Mouse (Mus musculus) heart, embryonic 16.5 days (tissue): ENCODE data around the gene Ficd. TPM values are rescaled to one million over a fixed set of nuclear protein-coding genes. Genes with fewer than 3 reads are reported as not detected.
"Not testable (repeated sequence)": the region's sequence is repeated elsewhere in the genome, so short reads cannot be mapped to it uniquely, and the experiment has no call there.

Experiments
- ATAC-seq: fragments of 200-750 bp; cut with Nextera tagmentation; replicated peaks from 2 replicates; pipeline ENCODE4 v1.8.0; 2017; ENCODE audit warnings: moderate number of reproducible peaks; ENCODE audit not compliant: insufficient read depth, low FRiP score; ENCODE audit errors: extremely low read depth
- H3K27ac ChIP-seq: fragments of 300-500 bp; sonication (generic); 2 replicates; pipeline ENCODE4 v1.5.1; 2014; ENCODE audit warnings: mild to moderate bottlenecking, low read length, control low read depth, moderate library complexity
- H3K27me3 ChIP-seq: fragments of 300-500 bp; sonication (generic); 2 replicates; pipeline ENCODE4 v1.6.1; 2014; ENCODE audit warnings: low read length, mixed read lengths; ENCODE audit not compliant: control insufficient read depth, insufficient read depth
- H3K36me3 ChIP-seq: fragments of 300-500 bp; sonication (generic); 2 replicates; pipeline ENCODE4 v1.6.1; 2014; ENCODE audit not compliant: control insufficient read depth, insufficient read depth
- H3K4me1 ChIP-seq: fragments of 300-500 bp; sonication (generic); 2 replicates; pipeline ENCODE4 v1.6.1; 2014; ENCODE audit warnings: low read length, mixed read lengths; ENCODE audit not compliant: control insufficient read depth, insufficient read depth
- H3K4me2 ChIP-seq: fragments of 300-500 bp; sonication (generic); 2 replicates; pipeline ENCODE4 v1.6.1; 2014; ENCODE audit warnings: low read depth, mild to moderate bottlenecking, control low read depth, low read length
- H3K4me3 ChIP-seq: fragments of 300-500 bp; sonication (generic); 2 replicates; pipeline ENCODE4 v1.5.1; 2014; ENCODE audit warnings: mild to moderate bottlenecking, control low read depth, low read length
- H3K9ac ChIP-seq: fragments of 300-500 bp; sonication (generic); 2 replicates; pipeline ENCODE4 v1.6.1; 2014; ENCODE audit warnings: low read length, control low read depth
- H3K9me3 ChIP-seq: fragments of 300-500 bp; sonication (generic); replicated peaks from 2 replicates; pipeline ENCODE4 v1.6.1; 2016; ENCODE audit warnings: low read length; ENCODE audit not compliant: control insufficient read depth
- WGBS: fragments of 180-500 bp; shearing (Covaris S2); extraction: QIAGEN DNeasy Blood & Tissue Kit; methylation state at CpG from one replicate; pipeline ENCODE4 v1.1.7; 2014; 5-methylcytosine and 5-hydroxymethylcytosine counted together
- polyA plus RNA-seq: library from polyadenylated mRNA; unstranded; fragments of >200 nt; fragmentation: Nextera tagmentation; extraction: Ambion mirVana; gene quantifications from 2 replicates; pipeline ENCODE4 v1.2.1, GENCODE M21; 2015

The Ficd gene
- polyA plus RNA-seq, 1 experiment from 2014 or later = 6.3 TPM

GRCm38 (mm10) chr5:113776896-113777226 lies 41.3 kb downstream of the Ficd start:
- no peak overlapping the region for H3K9ac ChIP-seq
- WGBS = 87% methylated on average over 8 of the region's 8 CpGs
- H3K27ac ChIP-seq = no peak overlapping the region; the same call in 1 of the 2 replicates
- H3K4me1 ChIP-seq = peaks cover 10% of the 10 kb centered on the region
- no peak for ATAC-seq
- H3K9me3 ChIP-seq = no peaks in the 10 kb centered on the region
- H3K4me2 ChIP-seq = no peak overlapping the region
- no peaks in the 10 kb centered on the region for H3K27me3 ChIP-seq
- H3K36me3 ChIP-seq = peaks cover 29% of the 10 kb centered on the region
- no peak overlapping the region for H3K4me3 ChIP-seq

DNA sequence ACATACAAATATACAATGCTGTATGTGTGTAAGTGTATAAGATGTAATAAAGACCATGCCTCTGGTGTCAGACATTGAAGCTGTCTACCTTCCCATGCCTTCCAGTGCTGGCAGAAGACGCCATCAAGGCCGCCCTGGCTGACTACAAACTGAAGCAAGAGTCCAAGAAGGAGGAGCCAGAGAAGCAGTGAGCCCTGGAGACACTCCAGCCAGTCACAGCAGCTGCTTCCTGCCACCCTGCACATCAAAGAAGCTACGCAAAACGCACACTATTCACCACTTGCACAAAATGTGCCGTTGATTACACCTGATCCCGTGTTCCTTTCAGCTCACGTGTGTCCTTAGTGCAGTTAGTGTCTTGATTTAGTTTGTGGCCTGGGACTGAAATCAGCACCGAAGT lies 42.1 kb downstream of the Ficd start:
- H3K36me3 ChIP-seq = peaks cover 29% of the 10 kb centered on the region
- not testable (repeated sequence) for H3K9ac ChIP-seq, H3K4me2 ChIP-seq, H3K4me3 ChIP-seq, ATAC-seq, H3K27me3 ChIP-seq, H3K27ac ChIP-seq, H3K9me3 ChIP-seq, H3K4me1 ChIP-seq
- 84% methylated on average over 8 of the region's 8 CpGs for whole genome bisulfite sequencing

- Histone ChIP-seq H3K27me3 (peaks cover 6% of the 10 kb centered on the region; the same call in 1 of the 2 replicates), H3K4me2 (no peak overlapping the region), H3K27ac (no peak overlapping the region), H3K4me3 (no peak overlapping the region), H3K4me1 (peaks cover 3% of the 10 kb centered on the region; the same call in 1 of the 2 replicates), H3K9ac (no peak overlapping the region), H3K36me3 (peaks cover 25% of the 10 kb centered on the region), H3K9me3 (no peaks in the 10 kb centered on the region)
- 70% methylated on average over 5 of the region's 5 CpGs for WGBS
- ATAC-seq = no peak
Measured at GRCm38 (mm10) chr5:113779569-113779968, 44.0 kb downstream of the Ficd start.

- Histone ChIP-seq H3K36me3 (peaks cover 19% of the 10 kb centered on the region), H3K4me3 (no peak overlapping the region), H3K4me2 (no peak overlapping the region), H3K27ac (no peak overlapping the region), H3K4me1 (peaks cover 3% of the 10 kb centered on the region; the same call in 1 of the 2 replicates), H3K9ac (no peak overlapping the region), H3K9me3 (no peaks in the 10 kb centered on the region), H3K27me3 (peaks cover 6% of the 10 kb centered on the region; the same call in 1 of the 2 replicates)
- 90% methylated on average over 3 of the region's 3 CpGs for WGBS
- no peak for ATAC-seq
Measured at GRCm38 (mm10) chr5:113780082-113780752, 44.6 kb downstream of the Ficd start.

DNA sequence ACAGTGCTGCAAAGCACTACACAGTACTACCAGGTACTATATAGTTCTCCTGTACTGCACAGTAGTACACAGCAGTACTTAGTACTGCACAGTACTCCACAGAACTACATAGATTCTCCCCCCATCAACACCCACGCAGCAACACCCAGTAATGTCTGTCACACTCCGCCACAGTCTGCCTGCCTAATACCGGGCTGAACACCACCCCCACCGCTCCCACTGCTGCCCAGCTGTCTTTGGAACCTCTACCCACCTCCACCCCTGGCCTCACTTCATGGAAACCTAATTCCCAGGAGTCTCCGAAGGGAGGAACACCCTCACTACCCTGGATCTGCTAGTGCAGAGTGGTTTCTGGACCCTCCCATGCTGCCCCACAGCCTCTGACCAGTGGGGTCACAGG lies 45.2 kb downstream of the Ficd start:
- Histone ChIP-seq H3K4me3 (no peak overlapping the region), H3K4me1 (peaks cover 3% of the 10 kb centered on the region; the same call in 1 of the 2 replicates), H3K27me3 (peaks cover 6% of the 10 kb centered on the region; the same call in 1 of the 2 replicates), H3K4me2 (no peak overlapping the region), H3K9ac (no peak overlapping the region), H3K36me3 (peaks cover 16% of the 10 kb centered on the region), H3K9me3 (no peaks in the 10 kb centered on the region), H3K27ac (no peak overlapping the region)
- no peak for ATAC-seq
- WGBS = 84% methylated on average over 5 of the region's 5 CpGs

- 74% methylated on average over 7 of the region's 7 CpGs for WGBS
- peaks cover 6% of the 10 kb centered on the region; the same call in 1 of the 2 replicates for H3K27me3 ChIP-seq
- no peak overlapping the region for H3K4me2 ChIP-seq
- H3K4me1 ChIP-seq = peaks cover 3% of the 10 kb centered on the region; the same call in 1 of the 2 replicates
- H3K36me3 ChIP-seq = peaks cover 12% of the 10 kb centered on the region
- no peak overlapping the region for H3K27ac ChIP-seq
- H3K9ac ChIP-seq = no peak overlapping the region
- ATAC-seq = no peak
- H3K4me3 ChIP-seq = no peak overlapping the region
- no peaks in the 10 kb centered on the region for H3K9me3 ChIP-seq
Measured at GRCm38 (mm10) chr5:113781254-113781653, 45.7 kb downstream of the Ficd start.

DNA sequence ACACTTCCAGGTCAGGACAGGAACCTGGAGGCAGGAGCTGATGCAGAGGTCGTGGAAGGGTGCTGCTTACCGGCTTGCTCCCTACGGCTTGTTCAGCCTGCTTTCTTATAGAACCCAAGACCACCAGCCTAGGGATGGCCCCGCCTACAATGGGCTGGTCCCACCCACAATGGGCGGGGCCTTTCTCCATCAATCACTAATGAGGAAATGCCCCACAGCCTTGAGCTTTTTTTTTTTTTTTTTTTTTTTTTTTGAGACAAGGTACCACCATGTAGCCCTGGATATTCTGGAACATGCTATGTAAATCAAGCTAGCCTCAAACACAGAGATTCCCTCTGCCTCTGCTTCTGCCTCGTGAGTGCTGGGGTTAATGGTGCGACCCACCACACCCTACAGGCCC lies 46.3 kb downstream of the Ficd start:
- Histone ChIP-seq H3K36me3 (peaks cover 6% of the 10 kb centered on the region), H3K4me3 (no peak overlapping the region), H3K4me1 (peaks cover 3% of the 10 kb centered on the region; the same call in 1 of the 2 replicates), H3K27ac (no peak overlapping the region), H3K4me2 (no peak overlapping the region), H3K9me3 (no peaks in the 10 kb centered on the region), H3K9ac (no peak overlapping the region), H3K27me3 (peaks cover 6% of the 10 kb centered on the region; the same call in 1 of the 2 replicates)
- no peak for ATAC-seq
- 72% methylated on average over 7 of the region's 7 CpGs for WGBS

DNA sequence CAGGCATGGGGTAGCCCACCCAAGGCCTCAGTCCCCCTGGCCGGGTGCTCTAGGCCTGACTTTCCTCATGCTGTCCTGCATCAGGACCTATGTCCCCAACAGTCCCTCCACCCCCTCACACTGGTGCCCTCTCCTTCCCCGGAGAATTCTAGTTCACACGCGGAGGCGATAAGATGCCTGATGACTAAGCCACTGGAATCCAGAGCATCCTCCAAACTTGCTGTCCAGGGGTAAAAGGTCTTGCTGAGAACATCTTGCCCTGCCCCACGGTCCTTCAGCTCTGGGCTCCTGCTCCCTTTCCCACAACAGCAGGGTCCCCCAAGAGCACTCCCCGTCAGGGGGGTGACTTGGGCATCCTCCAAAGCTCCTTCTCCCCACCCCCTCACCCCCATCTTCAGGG lies 47.0 kb downstream of the Ficd start:
- ATAC-seq = no peak
- no peak overlapping the region for H3K9ac ChIP-seq
- H3K4me2 ChIP-seq = no peak overlapping the region
- H3K36me3 ChIP-seq = no peaks in the 10 kb centered on the region
- no peak overlapping the region for H3K27ac ChIP-seq
- H3K4me1 ChIP-seq = peaks cover 3% of the 10 kb centered on the region; the same call in 1 of the 2 replicates
- H3K27me3 ChIP-seq = peaks cover 6% of the 10 kb centered on the region; the same call in 1 of the 2 replicates
- WGBS = 44% methylated on average over 7 of the region's 7 CpGs
- no peaks in the 10 kb centered on the region for H3K9me3 ChIP-seq
- no peak overlapping the region for H3K4me3 ChIP-seq

DNA sequence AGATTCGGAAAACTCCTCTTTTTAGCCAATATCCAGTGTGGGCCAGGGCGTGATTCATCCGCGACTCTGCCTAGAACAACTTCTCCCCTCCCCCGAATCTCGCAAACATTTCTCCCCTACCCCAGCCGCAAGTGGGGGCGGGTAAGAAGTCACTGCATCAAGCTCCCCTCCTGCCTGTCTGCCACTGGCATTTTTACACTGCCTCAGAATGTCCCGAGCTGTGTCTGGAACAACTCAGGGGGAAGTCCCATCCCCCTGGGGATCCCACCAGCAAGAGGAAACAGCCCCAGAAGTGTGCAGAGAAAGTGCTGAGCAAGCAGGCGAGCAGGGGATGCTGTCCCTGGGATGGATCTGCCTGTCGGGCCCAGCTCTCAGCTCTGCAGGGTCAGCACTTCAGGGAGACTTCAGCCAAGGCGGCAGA lies 48.0 kb downstream of the Ficd start:
- Histone ChIP-seq H3K4me2 (peak overlapping the region; percentile 4; the same call in 1 of the 2 replicates), H3K27me3 (peaks cover 6% of the 10 kb centered on the region; the same call in 1 of the 2 replicates), H3K27ac (peak overlapping the region; percentile 71; the same call in 1 of the 2 replicates), H3K9ac (no peak overlapping the region), H3K9me3 (no peaks in the 10 kb centered on the region), H3K36me3 (no peaks in the 10 kb centered on the region), H3K4me1 (peaks cover 3% of the 10 kb centered on the region; the same call in 1 of the 2 replicates), H3K4me3 (no peak overlapping the region)
- ATAC-seq = peak; percentile 49
- WGBS = 7% methylated on average over 12 of the region's 12 CpGs
